Mouse (Mus musculus): ENCODE measurements around the gene Grin2b.

DNA sequence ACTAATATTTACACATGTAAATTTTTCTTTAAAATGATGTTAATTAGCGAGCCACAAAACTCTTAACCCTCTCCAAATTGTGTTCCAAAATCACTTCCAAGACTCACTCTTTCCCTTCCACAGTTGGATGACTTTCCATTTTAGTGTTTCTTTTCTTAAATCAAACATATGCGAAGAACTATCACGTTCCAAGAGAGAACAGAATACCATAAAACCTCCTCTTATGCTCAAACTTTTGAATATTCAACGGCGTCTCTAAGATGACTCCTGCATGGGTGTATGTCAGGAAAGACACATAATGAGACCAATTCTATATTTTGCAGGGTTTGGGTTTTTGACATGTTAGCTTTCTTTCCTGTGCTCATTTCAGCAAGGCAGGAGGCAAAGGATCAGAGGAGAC is 21.3 kb upstream of the Grin2b start:
- TF ChIP-seq EP300 (IDR thresholded peaks at IDR 0.05; ENCODE audit: low read depth) (no peak), CTCF (IDR thresholded peaks at IDR 0.05; ENCODE audit: low read depth) (no peak)

All from liver, postnatal 0 days (tissue).